Mouse (Mus musculus): ENCODE measurements around the gene Gm4779. TPM values are rescaled to one million over a fixed set of nuclear protein-coding genes. Genes with fewer than 3 reads are reported as not detected.
A peak's percentile ranks its signal among the peaks of the same experiment; 100 is the strongest.
"Not testable (repeated sequence)": the region's sequence is repeated elsewhere in the genome, so short reads cannot be mapped to it uniquely, and the experiment has no call there.

Gene Gm4779
- 14.1 and 15.0 TPM in 2 replicates for polyA plus RNA-seq (2012; rRNA removed)

DNA sequence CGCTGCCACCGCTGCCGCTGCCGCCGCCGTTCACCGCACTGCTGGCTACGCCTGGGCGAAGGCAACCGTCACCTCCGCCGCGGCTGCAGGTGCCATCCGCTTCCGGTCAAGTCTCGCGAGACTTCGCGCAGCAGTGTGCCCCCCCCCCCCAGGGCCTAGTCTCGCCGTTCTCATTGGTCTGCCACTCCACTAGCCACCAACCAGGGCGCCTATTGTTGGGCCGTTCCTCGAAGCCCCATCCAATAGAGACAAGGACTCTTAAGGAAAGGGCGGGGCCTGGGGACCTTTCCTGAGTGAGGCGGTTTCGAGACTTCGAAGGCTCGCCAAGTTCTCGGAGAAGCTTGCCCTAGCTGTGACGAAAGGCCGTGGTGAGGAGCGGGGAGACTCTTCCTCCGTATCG is at the start of gene Gm4779, which contains the start of gene 8030474K03Rik:
TSS of gene Gm4779 (minus strand) at position 82 of the 400 bp plus-strand sequence.
TSS of gene 8030474K03Rik (plus strand) at position 315 of the 400 bp plus-strand sequence.
- no peaks in the 10 kb centered on the region; the same call in 1 of the 2 replicates for H3K4me1 ChIP-seq (ENCODE audit: control insufficient read depth, insufficient read depth, low read length)
- peak; percentile 69 for TF ChIP-seq POLR2A (IDR thresholded peaks at IDR 0.05; ENCODE audit: control insufficient read depth, low read depth, low read length)
- TF ChIP-seq CTCF (IDR thresholded peaks at IDR 0.05; ENCODE audit: control insufficient read depth, insufficient read depth, insufficient replicate concordance, low read depth, low read length) = no peak
- peak within 1 kb of the TSS; percentile 93 for H3K27ac ChIP-seq (ENCODE audit: control insufficient read depth, insufficient read depth, low read depth, low read length)
- H3K4me3 ChIP-seq (ENCODE audit: control insufficient read depth, low read depth, low read length) = peak within 1 kb of the TSS; percentile 92
- no peaks in the 10 kb centered on the region for H3K27me3 ChIP-seq (ENCODE audit: control insufficient read depth, insufficient read depth, low read length)
- no peaks in the 10 kb centered on the region for H3K36me3 ChIP-seq (ENCODE audit: control insufficient read depth, insufficient read depth, low read length)

DNA sequence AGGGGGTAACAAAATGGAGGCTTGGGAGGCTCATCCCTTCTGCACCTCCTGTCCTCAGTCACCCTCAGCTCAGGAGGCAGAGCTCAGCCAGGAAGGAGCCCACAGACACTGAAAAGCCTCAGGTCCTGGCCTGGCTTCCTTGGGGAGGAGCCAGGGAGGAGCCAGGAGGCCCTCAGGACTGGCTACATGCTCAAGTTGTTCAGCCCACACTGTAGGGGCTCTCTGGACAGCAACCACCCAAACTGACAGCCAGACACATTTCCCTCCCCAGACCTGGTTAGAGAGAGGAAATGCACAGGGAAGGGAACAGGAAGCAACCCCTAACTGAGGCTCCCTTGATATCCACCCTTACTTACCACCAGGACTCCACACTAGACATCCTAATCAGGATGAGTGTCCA is 25.8 kb upstream of the Gm4779 start:
- not testable (repeated sequence) for H3K36me3 ChIP-seq (ENCODE audit: control insufficient read depth, insufficient read depth, low read length); H3K27me3 ChIP-seq (ENCODE audit: control insufficient read depth, insufficient read depth, low read length); H3K4me3 ChIP-seq (ENCODE audit: control insufficient read depth, low read depth, low read length); H3K27ac ChIP-seq (ENCODE audit: control insufficient read depth, insufficient read depth, low read depth, low read length); H3K4me1 ChIP-seq (ENCODE audit: control insufficient read depth, insufficient read depth, low read length)

DNA sequence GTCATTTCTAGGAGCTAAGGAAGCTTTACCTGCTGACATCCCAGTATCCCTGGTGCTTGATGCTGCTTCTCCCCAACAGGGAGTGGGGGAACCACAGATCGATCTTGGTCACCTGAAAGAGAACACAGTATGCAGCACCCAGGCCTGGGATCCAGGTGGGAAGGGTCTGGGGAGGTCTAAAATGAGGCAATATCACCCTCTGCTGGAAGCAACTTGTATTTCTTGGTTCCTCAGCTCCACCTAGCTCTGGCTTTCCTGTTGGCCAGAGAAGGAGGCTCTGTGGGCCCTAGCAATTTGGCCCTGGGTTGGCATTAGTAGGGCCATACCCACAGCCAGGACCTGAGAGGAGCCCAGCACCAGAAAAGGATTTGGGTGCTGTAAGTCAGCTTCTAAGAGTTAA is 24.9 kb upstream of the Gm4779 start:
- H3K27ac ChIP-seq (ENCODE audit: control insufficient read depth, insufficient read depth, low read depth, low read length) = no peak overlapping the region
- peak overlapping the region; percentile 64 for H3K4me3 ChIP-seq (ENCODE audit: control insufficient read depth, low read depth, low read length)
- H3K4me1 ChIP-seq (ENCODE audit: control insufficient read depth, insufficient read depth, low read length) = no peaks in the 10 kb centered on the region
- no peaks in the 10 kb centered on the region for H3K36me3 ChIP-seq (ENCODE audit: control insufficient read depth, insufficient read depth, low read length)
- no peak; the same call in 1 of the 2 replicates for TF ChIP-seq CTCF (IDR thresholded peaks at IDR 0.05; ENCODE audit: control insufficient read depth, insufficient read depth, insufficient replicate concordance, low read depth, low read length)
- no peak for TF ChIP-seq POLR2A (IDR thresholded peaks at IDR 0.05; ENCODE audit: control insufficient read depth, low read depth, low read length)
- H3K27me3 ChIP-seq (ENCODE audit: control insufficient read depth, insufficient read depth, low read length) = no peaks in the 10 kb centered on the region

DNA sequence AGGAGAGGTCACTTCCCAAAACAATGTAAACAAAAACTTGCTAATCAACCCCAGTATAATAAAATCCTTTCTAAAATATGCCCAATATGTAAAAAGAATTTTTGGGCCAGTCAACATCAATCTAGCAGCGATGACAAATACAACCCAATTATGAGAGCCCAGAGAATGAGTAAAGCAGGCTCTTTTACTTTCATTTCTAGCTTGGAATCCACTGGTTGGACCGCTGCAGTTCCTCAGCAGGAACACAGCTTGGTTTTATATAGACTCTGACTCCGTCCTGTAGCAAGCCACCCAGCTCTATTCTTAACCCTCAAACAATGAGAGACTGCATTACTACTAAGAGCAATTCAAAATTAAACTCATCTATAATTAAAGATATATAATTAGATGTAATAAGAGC is 17.5 kb upstream of the Gm4779 start:
- H3K27ac ChIP-seq (ENCODE audit: control insufficient read depth, insufficient read depth, low read depth, low read length) = no peak overlapping the region
- TF ChIP-seq CTCF (IDR thresholded peaks at IDR 0.05; ENCODE audit: control insufficient read depth, insufficient read depth, insufficient replicate concordance, low read depth, low read length) (no peak), POLR2A (IDR thresholded peaks at IDR 0.05; ENCODE audit: control insufficient read depth, low read depth, low read length) (no peak)
- H3K4me1 ChIP-seq (ENCODE audit: control insufficient read depth, insufficient read depth, low read length) = no peaks in the 10 kb centered on the region
- H3K27me3 ChIP-seq (ENCODE audit: control insufficient read depth, insufficient read depth, low read length) = no peaks in the 10 kb centered on the region
- no peaks in the 10 kb centered on the region for H3K36me3 ChIP-seq (ENCODE audit: control insufficient read depth, insufficient read depth, low read length)
- H3K4me3 ChIP-seq (ENCODE audit: control insufficient read depth, low read depth, low read length) = no peak overlapping the region

DNA sequence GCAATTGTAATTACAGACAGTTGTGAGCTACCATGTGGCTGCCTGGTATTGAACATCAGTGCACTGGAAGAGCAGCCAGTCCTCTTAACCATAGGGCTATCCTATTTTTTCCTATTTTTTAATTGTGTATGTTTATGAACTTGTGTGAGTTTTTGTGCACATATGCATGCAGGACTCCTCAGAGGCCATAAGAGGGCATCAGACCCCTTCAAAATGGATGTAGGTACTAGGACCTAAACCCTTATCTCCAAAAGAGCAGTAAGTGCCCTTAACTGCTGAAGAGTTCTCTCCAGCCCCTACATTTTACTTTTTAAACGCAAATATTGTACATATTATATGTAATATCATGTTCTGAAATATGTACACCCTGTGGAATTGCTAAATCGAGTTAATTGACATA is 11.3 kb upstream of the Gm4779 start:
- no peaks in the 10 kb centered on the region for H3K4me1 ChIP-seq (ENCODE audit: control insufficient read depth, insufficient read depth, low read length)
- no peak overlapping the region for H3K27ac ChIP-seq (ENCODE audit: control insufficient read depth, insufficient read depth, low read depth, low read length)
- H3K4me3 ChIP-seq (ENCODE audit: control insufficient read depth, low read depth, low read length) = no peak overlapping the region
- H3K27me3 ChIP-seq (ENCODE audit: control insufficient read depth, insufficient read depth, low read length) = no peaks in the 10 kb centered on the region
- H3K36me3 ChIP-seq (ENCODE audit: control insufficient read depth, insufficient read depth, low read length) = no peaks in the 10 kb centered on the region
- TF ChIP-seq CTCF (IDR thresholded peaks at IDR 0.05; ENCODE audit: control insufficient read depth, insufficient read depth, insufficient replicate concordance, low read depth, low read length) (no peak), POLR2A (IDR thresholded peaks at IDR 0.05; ENCODE audit: control insufficient read depth, low read depth, low read length) (no peak)

DNA sequence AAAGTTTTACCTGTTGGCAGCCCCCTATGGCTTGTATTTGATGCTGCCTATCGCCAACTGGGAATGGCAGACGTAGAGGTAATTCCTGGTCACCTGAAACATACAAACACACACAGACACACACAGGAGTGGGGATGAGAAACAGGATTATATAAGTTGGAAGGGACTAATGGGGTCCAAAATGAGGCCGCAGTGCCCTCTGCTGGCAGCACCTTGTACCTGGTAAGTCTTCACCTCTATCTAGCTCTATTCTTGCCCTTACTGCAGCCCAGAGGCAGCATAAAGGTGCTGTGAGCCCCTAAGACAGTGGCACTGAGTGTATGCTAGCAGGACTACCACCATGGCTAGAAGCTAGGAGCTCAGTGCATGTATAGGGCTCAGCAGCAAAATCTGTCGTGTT is 2.7 kb downstream of the Gm4779 start:
- Histone ChIP-seq H3K36me3 (ENCODE audit: control insufficient read depth, insufficient read depth, low read length) (no peaks in the 10 kb centered on the region), H3K4me1 (ENCODE audit: control insufficient read depth, insufficient read depth, low read length) (no peaks in the 10 kb centered on the region; the same call in 1 of the 2 replicates), H3K4me3 (ENCODE audit: control insufficient read depth, low read depth, low read length) (no peak overlapping the region), H3K27me3 (ENCODE audit: control insufficient read depth, insufficient read depth, low read length) (no peaks in the 10 kb centered on the region), H3K27ac (ENCODE audit: control insufficient read depth, insufficient read depth, low read depth, low read length) (no peak overlapping the region)
- TF ChIP-seq POLR2A (IDR thresholded peaks at IDR 0.05; ENCODE audit: control insufficient read depth, low read depth, low read length) (no peak), CTCF (IDR thresholded peaks at IDR 0.05; ENCODE audit: control insufficient read depth, insufficient read depth, insufficient replicate concordance, low read depth, low read length) (peak; percentile 25; the same call in 1 of the 2 replicates)

DNA sequence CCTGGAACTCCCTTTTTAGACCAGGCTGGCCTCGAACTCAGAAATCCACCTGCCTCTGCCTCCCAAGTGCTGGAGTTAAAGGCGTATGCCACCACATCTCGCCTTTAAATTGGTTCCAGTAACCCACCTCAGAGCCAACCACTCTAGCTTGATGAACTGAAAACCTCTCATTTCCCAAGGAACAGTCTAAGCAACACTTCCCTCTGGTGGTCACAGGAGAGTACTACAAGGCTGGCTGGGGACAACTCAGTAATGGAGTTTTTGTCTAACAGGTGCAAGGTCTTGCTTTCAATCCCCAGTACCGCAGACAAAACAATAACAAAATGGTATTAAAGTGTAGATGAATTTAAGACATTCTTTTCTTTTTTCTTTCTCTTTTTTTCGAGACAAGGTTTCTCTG is 22.2 kb downstream of the Gm4779 start:
- Histone ChIP-seq H3K27me3 (ENCODE audit: control insufficient read depth, insufficient read depth, low read length) (no peaks in the 10 kb centered on the region), H3K27ac (ENCODE audit: control insufficient read depth, insufficient read depth, low read depth, low read length) (no peak overlapping the region), H3K4me3 (ENCODE audit: control insufficient read depth, low read depth, low read length) (no peak overlapping the region), H3K4me1 (ENCODE audit: control insufficient read depth, insufficient read depth, low read length) (no peaks in the 10 kb centered on the region), H3K36me3 (ENCODE audit: control insufficient read depth, insufficient read depth, low read length) (no peaks in the 10 kb centered on the region)
- TF ChIP-seq POLR2A (IDR thresholded peaks at IDR 0.05; ENCODE audit: control insufficient read depth, low read depth, low read length) (no peak), CTCF (IDR thresholded peaks at IDR 0.05; ENCODE audit: control insufficient read depth, insufficient read depth, insufficient replicate concordance, low read depth, low read length) (no peak)

DNA sequence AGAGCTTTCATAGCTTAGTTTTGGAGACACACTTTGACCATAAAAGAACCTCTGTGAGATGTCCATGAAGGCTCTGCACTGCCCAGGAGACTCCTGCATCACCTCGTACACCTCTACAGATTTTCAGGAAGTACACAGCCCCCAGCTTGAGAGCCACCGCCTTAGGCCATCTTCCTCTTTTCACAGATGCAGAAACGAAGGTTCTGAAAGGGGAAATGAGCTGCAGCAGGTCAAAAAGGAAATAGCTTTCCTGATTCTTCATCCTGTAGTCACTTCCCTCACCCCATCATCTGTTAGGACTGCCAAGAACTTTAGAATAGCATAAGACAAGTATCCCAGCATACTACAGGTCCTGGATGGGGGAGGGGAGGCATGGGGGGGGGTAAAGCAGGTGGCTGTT is 23.9 kb downstream of the Gm4779 start:
- Histone ChIP-seq H3K4me3 (ENCODE audit: control insufficient read depth, low read depth, low read length) (no peak overlapping the region), H3K36me3 (ENCODE audit: control insufficient read depth, insufficient read depth, low read length) (no peaks in the 10 kb centered on the region), H3K4me1 (ENCODE audit: control insufficient read depth, insufficient read depth, low read length) (no peaks in the 10 kb centered on the region), H3K27me3 (ENCODE audit: control insufficient read depth, insufficient read depth, low read length) (no peaks in the 10 kb centered on the region), H3K27ac (ENCODE audit: control insufficient read depth, insufficient read depth, low read depth, low read length) (no peak overlapping the region)
- TF ChIP-seq POLR2A (IDR thresholded peaks at IDR 0.05; ENCODE audit: control insufficient read depth, low read depth, low read length) = no peak
- TF ChIP-seq CTCF (IDR thresholded peaks at IDR 0.05; ENCODE audit: control insufficient read depth, insufficient read depth, insufficient replicate concordance, low read depth, low read length) = no peak

All from testis, adult 2 months (tissue).